Mouse (Mus musculus) CH12.LX (cell line): ENCODE measurements around the gene Fads2. TPM values are rescaled to one million over a fixed set of nuclear protein-coding genes. Genes with fewer than 3 reads are reported as not detected.
A peak's percentile ranks its signal among the peaks of the same experiment; 100 is the strongest.

ENCODE experiments used
- DNase-seq: peaks from one replicate; pipeline ENCODE4 v3.0.0-alpha.2; 2013; ENCODE audit errors: extremely low read depth
- H3K27ac ChIP-seq: 2 replicates; pipeline ENCODE4 v1.5.1; 2012; ENCODE audit warnings: low read depth, mild to moderate bottlenecking, control low read depth, moderate library complexity; ENCODE audit not compliant: insufficient read depth
- H3K27me3 ChIP-seq: replicated peaks from 2 replicates; pipeline ENCODE3; 2012; ENCODE audit warnings: inconsistent platforms
- H3K36me3 ChIP-seq, 2 experiments: replicated peaks in 1 of 2; 2 replicates each; pipeline versions ENCODE3 to v1.6.1; 2012; ENCODE audit warnings: inconsistent platforms in 1 of 2, low read length in 1 of 2, mild to moderate bottlenecking in 1 of 2, mixed read lengths in 1 of 2, moderate library complexity in 1 of 2; ENCODE audit not compliant: control insufficient read depth in 1 of 2, insufficient read depth in 1 of 2
- H3K4me1 ChIP-seq, 2 experiments: 2 replicates each; pipeline ENCODE4 v1.6.1; 2012; ENCODE audit warnings: inconsistent platforms in 1 of 2, moderate library complexity in 1 of 2; ENCODE audit not compliant: insufficient read depth in 2 of 2, control insufficient read depth in 1 of 2
- H3K4me2 ChIP-seq: 2 replicates; pipeline ENCODE4 v1.6.1; 2012; ENCODE audit warnings: low read depth, mild to moderate bottlenecking, control low read depth; ENCODE audit not compliant: poor library complexity, insufficient read depth, severe bottlenecking
- H3K4me3 ChIP-seq, 3 experiments: fragments of 150-350 bp in 1 of 3; sonication (generic) in 1 of 3; replicated peaks in 1 of 3; 2 replicates each; pipeline versions ENCODE3 to v1.5.1; 2011 to 2012; ENCODE audit warnings: low read depth in 2 of 3, low read length in 2 of 3, mild to moderate bottlenecking in 2 of 3, moderate library complexity in 2 of 3, control low read depth in 1 of 3, improper control_type of control experiment in 1 of 3, inconsistent platforms in 1 of 3, mixed read lengths in 1 of 3; ENCODE audit not compliant: poor library complexity in 1 of 3
- H3K79me2 ChIP-seq: replicated peaks from 2 replicates; pipeline ENCODE4 v1.6.1; 2012; ENCODE audit warnings: mild to moderate bottlenecking, moderate library complexity; ENCODE audit not compliant: control insufficient read depth, poor library complexity, insufficient read depth, severe bottlenecking; ENCODE audit errors: extremely low read depth
- H3K9ac ChIP-seq: 2 replicates; pipeline ENCODE4 v1.6.1; 2012; ENCODE audit warnings: low read depth, mild to moderate bottlenecking, control low read depth, moderate library complexity; ENCODE audit not compliant: insufficient read depth
- H3K9me3 ChIP-seq: replicated peaks from 2 replicates; pipeline ENCODE3; 2012; ENCODE audit warnings: low read length, inconsistent platforms, mixed read lengths
- BHLHE40 ChIP-seq: IDR thresholded peaks from 2 replicates; pipeline ENCODE4 v1.6.1; 2011; ENCODE audit warnings: mild to moderate bottlenecking, low read depth, low read length, improper control_type of control experiment
- CTCF ChIP-seq, 2 experiments: IDR thresholded peaks in 1 of 2; conservative IDR thresholded peaks in 1 of 2; 2 replicates each; pipeline ENCODE4 v1.5.1; 2011 to 2012; ENCODE audit warnings: low read depth in 2 of 2, low read length in 2 of 2, improper control_type of control experiment in 1 of 2, inconsistent platforms in 1 of 2, mild to moderate bottlenecking in 1 of 2, moderate library complexity in 1 of 2
- ELF1 ChIP-seq: IDR thresholded peaks from 2 replicates; pipeline ENCODE4 v1.6.1; 2014; ENCODE audit warnings: low read depth, mild to moderate bottlenecking, inconsistent platforms, low read length, improper control_type of control experiment
- GABPA ChIP-seq: IDR thresholded peaks from 2 replicates; pipeline ENCODE4 v1.6.1; 2012; ENCODE audit warnings: low read depth, low read length, improper control_type of control experiment, inconsistent platforms; ENCODE audit not compliant: insufficient replicate concordance
- HCFC1 ChIP-seq: IDR thresholded peaks from 2 replicates; pipeline ENCODE4 v1.6.1; 2012; ENCODE audit warnings: low read depth, mild to moderate bottlenecking, inconsistent platforms, low read length, improper control_type of control experiment
- JUN ChIP-seq: IDR thresholded peaks from 2 replicates; pipeline ENCODE4 v1.6.1; 2011; ENCODE audit warnings: low read depth, mild to moderate bottlenecking, low read length, improper control_type of control experiment, moderate library complexity; ENCODE audit not compliant: insufficient read depth
- KAT2A ChIP-seq: IDR thresholded peaks from 2 replicates; pipeline ENCODE4 v1.6.1; 2012; ENCODE audit warnings: low read length, improper control_type of control experiment, inconsistent platforms; ENCODE audit not compliant: insufficient replicate concordance
- MAX ChIP-seq: IDR thresholded peaks from 2 replicates; pipeline ENCODE4 v1.6.1; 2011; ENCODE audit warnings: low read length, improper control_type of control experiment
- MYC ChIP-seq: IDR thresholded peaks from 2 replicates; pipeline ENCODE4 v1.6.1; 2011; ENCODE audit warnings: low read depth, mild to moderate bottlenecking, improper control_type of control experiment, low read length
- NRF1 ChIP-seq: IDR thresholded peaks from 2 replicates; pipeline ENCODE4 v1.6.1; 2014; ENCODE audit warnings: low read depth, mild to moderate bottlenecking, inconsistent platforms, low read length, improper control_type of control experiment, moderate library complexity
- POLR2AphosphoS2 ChIP-seq: IDR thresholded peaks from 2 replicates; pipeline ENCODE4 v1.6.1; 2011; ENCODE audit warnings: low read depth, low read length, improper control_type of control experiment
- RAD21 ChIP-seq: IDR thresholded peaks from 2 replicates; pipeline ENCODE4 v1.6.1; 2011; ENCODE audit warnings: low read depth, mild to moderate bottlenecking, low read length, improper control_type of control experiment, moderate library complexity
- SMC3 ChIP-seq: IDR thresholded peaks from 2 replicates; pipeline ENCODE4 v1.6.1; 2011; ENCODE audit warnings: low read depth, low read length, improper control_type of control experiment
- TCF12 ChIP-seq: IDR thresholded peaks from 2 replicates; pipeline ENCODE4 v1.6.1; 2014; ENCODE audit warnings: low read depth, mild to moderate bottlenecking, inconsistent platforms, low read length, improper control_type of control experiment
- ZC3H11A ChIP-seq: IDR thresholded peaks from 2 replicates; pipeline ENCODE4 v1.6.1; 2012; ENCODE audit warnings: low read depth, mild to moderate bottlenecking, inconsistent platforms, low read length, improper control_type of control experiment
- dilution Hi-C: fragments of 300-500 bp; cut with MboI; formaldehyde crosslinking; loops from 2 replicates; pipeline ENCODE4 v1.14.3; 2020; ENCODE audit warnings: low sequenced_read_pairs; ENCODE audit not compliant: extremely low pct_unique_long_range_greater_than_20kb, extremely low pct_ligation_motif_present
- in situ Hi-C: fragments of 300-500 bp; cut with MboI; formaldehyde crosslinking; loops from 3 replicates; pipeline ENCODE4 v1.14.3; 2019; ENCODE audit warnings: low sequenced_read_pairs, low pct_ligation_motif_present, low pct_unique_long_range_greater_than_20kb, mixed read lengths
- polyA plus RNA-seq: library from polyadenylated mRNA; unstranded; fragments of >175 nt; gene quantifications from 2 replicates; pipeline ENCODE4 v1.2.1, GENCODE M21; 2012; ENCODE audit warnings: low read depth; ENCODE audit not compliant: insufficient read length
- total RNA-seq, 2 experiments: library from RNA; depleted of rRNA; stranded (reverse); fragments of 300-350 nt in 1 of 2; fragments of >200 nt in 1 of 2; gene quantifications; 2 replicates each; pipeline ENCODE4 v1.2.3; 2012 to 2014

Fads2 gene
- total and polyA plus RNA-seq, 3 experiments, result 1.7 to 8.1 (median 1.8) TPM

- Histone ChIP-seq H3K27me3 (peaks cover 48% of the 10 kb centered on the region), H3K79me2 (no peaks in the 10 kb centered on the region), H3K4me3 (no peak overlapping the region), H3K4me2 (no peak overlapping the region), H3K9me3 (no peaks in the 10 kb centered on the region), H3K9ac (no peak overlapping the region), H3K4me1 (no peaks in the 10 kb centered on the region), H3K27ac (no peak overlapping the region)
- in situ Hi-C loops (loop anchor here (5.0 to 10.0 kb wide), 3 partner anchors 43 to 170 kb away; partner anchors contain the start of genes Fen1 and Tmem258), dilution Hi-C loops (no loop called here)
- TF ChIP-seq JUN (no peak), NRF1 (no peak), TCF12 (no peak), POLR2AphosphoS2 (no peak), KAT2A (no peak), BHLHE40 (no peak), RAD21 (peak; percentile 89), SMC3 (peak; percentile 89), ZC3H11A (peak; percentile 25; the same call in 1 of the 2 replicates), GABPA (no peak), CTCF (conservative IDR thresholded peaks at IDR 0.05 in 1 of 2, IDR thresholded peaks at IDR 0.05 in 1 of 2; ENCODE audit: low read depth in 2 of 2, low read length in 2 of 2) (peak; percentile 69 to 94), MAX (no peak)
- TF ChIP-seq, all 38 proteins: peak for 4
- H3K36me3 ChIP-seq, result no peaks in the 10 kb centered on the region
- DNase-seq, result peak; percentile 77
Measured at GRCm38 (mm10) chr19:10034785-10035447, 66.6 kb downstream of the Fads2 start.

- no peaks in the 10 kb centered on the region for H3K9me3 ChIP-seq
- no peak overlapping the region for H3K27ac ChIP-seq
- in situ Hi-C loops, result loop anchor here (5.0 to 10.0 kb wide), 2 partner anchors 42 to 170 kb away; partner anchors contain the start of genes Fen1 and Tmem258
- TF ChIP-seq HCFC1, result no peak
- no peak for TF ChIP-seq KAT2A
- TF ChIP-seq ELF1, result no peak
- TF ChIP-seq MYC, result no peak
- H3K36me3 ChIP-seq, result no peaks in the 10 kb centered on the region
- dilution Hi-C loops, result no loop called here
- no peak overlapping the region for H3K4me2 ChIP-seq
- no peak overlapping the region for H3K9ac ChIP-seq
- no peak for DNase-seq
- no peaks in the 10 kb centered on the region for H3K79me2 ChIP-seq
- no peaks in the 10 kb centered on the region for H3K4me1 ChIP-seq
- H3K27me3 ChIP-seq, result peaks cover 53% of the 10 kb centered on the region
- H3K4me3 ChIP-seq, result no peak overlapping the region
Measured at GRCm38 (mm10) chr19:10034356-10034755, 67.2 kb downstream of the Fads2 start.
